Mouse (Mus musculus) olfactory bulb, adult 2 months (tissue): ENCODE data around the gene Dusp27.

ENCODE experiments used
- CTCF ChIP-seq: fragments of 200-500 bp; IDR thresholded peaks from 2 replicates; pipeline ENCODE4 v1.5.1; 2012; ENCODE audit warnings: low read depth, mild to moderate bottlenecking, low read length, moderate library complexity; ENCODE audit not compliant: insufficient read depth
- POLR2A ChIP-seq: fragments of 200-500 bp; IDR thresholded peaks from 2 replicates; pipeline ENCODE4 v1.6.1; 2012; ENCODE audit warnings: mild to moderate bottlenecking, low read depth, low read length, moderate library complexity; ENCODE audit not compliant: insufficient read depth

- TF ChIP-seq CTCF: no peak
- TF ChIP-seq POLR2A: no peak
Observed at GRCm38 (mm10) chr1:166049046-166049827, 78.5 kb downstream of the Dusp27 start.
